Mouse (Mus musculus) hindbrain, embryonic 16.5 days (tissue): ENCODE results near the gene Speer4b. TPM values are rescaled to one million over a fixed set of nuclear protein-coding genes. Genes with fewer than 3 reads are reported as not detected.
A peak's percentile ranks its signal among the peaks of the same experiment; 100 is the strongest.
"Not testable (repeated sequence)": the region's sequence is repeated elsewhere in the genome, so short reads cannot be mapped to it uniquely, and the experiment has no call there.

Source experiments
- ATAC-seq: fragments of 200-750 bp; cut with Nextera tagmentation; 2 replicates; pipeline ENCODE4 v1.8.0; 2017; ENCODE audit warnings: moderate TSS enrichment, moderate library complexity
- H3K27ac ChIP-seq: fragments of 300-500 bp; sonication (generic); 2 replicates; pipeline ENCODE4 v1.5.1; 2014; ENCODE audit warnings: low read depth, mild to moderate bottlenecking, control low read depth, low read length, moderate library complexity
- H3K27me3 ChIP-seq: fragments of 300-500 bp; sonication (generic); replicated peaks from 2 replicates; pipeline ENCODE4 v1.6.1; 2014; ENCODE audit warnings: low read length; ENCODE audit not compliant: control insufficient read depth, insufficient read depth
- H3K36me3 ChIP-seq: fragments of 300-500 bp; sonication (generic); 2 replicates; pipeline ENCODE4 v1.6.1; 2014; ENCODE audit warnings: mild to moderate bottlenecking, low read length, moderate library complexity, mixed read lengths; ENCODE audit not compliant: control insufficient read depth, insufficient read depth
- H3K4me1 ChIP-seq: fragments of 300-500 bp; sonication (generic); 2 replicates; pipeline ENCODE4 v1.6.1; 2014; ENCODE audit warnings: low read depth, low read length; ENCODE audit not compliant: control insufficient read depth, insufficient read depth
- H3K4me2 ChIP-seq: fragments of 300-500 bp; sonication (generic); 2 replicates; pipeline ENCODE4 v1.6.1; 2014; ENCODE audit warnings: mild to moderate bottlenecking, low read length, control low read depth, moderate library complexity
- H3K4me3 ChIP-seq: fragments of 300-500 bp; sonication (generic); 2 replicates; pipeline ENCODE4 v1.5.1; 2014; ENCODE audit warnings: mild to moderate bottlenecking, low read length, control low read depth, moderate library complexity
- H3K9ac ChIP-seq: fragments of 300-500 bp; sonication (generic); 2 replicates; pipeline ENCODE4 v1.6.1; 2014; ENCODE audit warnings: low read depth, mild to moderate bottlenecking, control low read depth, low read length, moderate library complexity
- H3K9me3 ChIP-seq: fragments of 300-500 bp; sonication (generic); 2 replicates; pipeline ENCODE4 v1.6.1; 2014; ENCODE audit warnings: mild to moderate bottlenecking, low read length, moderate library complexity; ENCODE audit not compliant: control insufficient read depth
- WGBS: fragments of 180-500 bp; shearing (Covaris S2); extraction: QIAGEN DNeasy Blood & Tissue Kit; methylation state at CpG from one replicate; pipeline ENCODE4 v1.1.7; 2014; 5-methylcytosine and 5-hydroxymethylcytosine counted together
- polyA plus RNA-seq: library from polyadenylated mRNA; unstranded; fragments of >200 nt; fragmentation: Nextera tagmentation; extraction: Ambion mirVana; gene quantifications from 2 replicates; pipeline ENCODE4 v1.2.1, GENCODE M21; 2015

Speer4b gene
- polyA plus RNA-seq, result 0.61 and 1.0 TPM in 2 replicates

DNA sequence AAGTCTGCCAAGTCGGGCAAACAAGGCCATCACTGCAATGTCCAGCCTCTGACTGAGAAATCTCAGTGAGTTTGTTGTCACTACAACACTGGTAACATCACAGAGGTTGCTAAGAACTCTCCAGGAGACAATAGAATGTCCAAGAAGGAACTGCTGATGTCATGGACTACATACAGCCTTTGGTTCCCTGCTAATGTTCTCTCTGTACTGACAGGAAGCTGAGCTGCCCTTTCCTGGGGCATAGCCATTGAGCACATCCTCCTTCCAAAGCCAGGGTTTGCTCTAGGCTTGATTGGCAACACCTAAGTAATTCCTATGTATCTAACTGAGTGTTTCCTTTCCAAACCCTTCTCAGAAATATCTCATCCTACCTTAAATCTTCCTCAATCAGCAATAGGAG lies at the start of gene Speer4b:
TSS of gene Speer4b (minus strand) at position 101 of the 400 bp plus-strand sequence.
- H3K27ac ChIP-seq, ATAC-seq, H3K27me3 ChIP-seq, H3K4me3 ChIP-seq, H3K9me3 ChIP-seq, H3K9ac ChIP-seq, H3K4me1 ChIP-seq, H3K36me3 ChIP-seq, H3K4me2 ChIP-seq: not testable (repeated sequence)
- WGBS, result 67% methylated on average over 1 of the region's 1 CpGs

DNA sequence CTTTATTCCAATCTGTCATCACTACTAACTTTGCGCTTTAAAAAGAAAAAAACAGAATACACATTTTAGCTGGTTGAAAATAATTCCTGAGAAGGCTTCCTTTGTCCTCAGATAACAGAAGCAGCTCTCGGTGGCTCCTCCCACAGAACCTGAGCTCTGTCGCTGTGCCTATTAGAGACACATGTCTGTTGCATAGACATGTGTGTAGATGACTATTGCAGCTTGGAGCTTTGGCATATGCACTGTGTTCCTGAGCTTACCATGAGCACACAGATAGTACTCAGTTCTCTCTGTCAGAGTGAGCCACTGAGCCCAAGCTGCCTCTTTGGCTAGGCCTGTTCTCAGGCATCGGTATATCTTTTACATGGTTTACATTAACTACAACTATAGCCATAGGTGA lies 48.1 kb upstream of the Speer4b start:
- WGBS, result 83% methylated on average over 4 of the region's 4 CpGs
- no peak for ATAC-seq
- H3K27me3 ChIP-seq, result no peaks in the 10 kb centered on the region
- no peaks in the 10 kb centered on the region for H3K9me3 ChIP-seq
- no peak overlapping the region for H3K9ac ChIP-seq
- no peak overlapping the region for H3K4me3 ChIP-seq
- no peak overlapping the region for H3K27ac ChIP-seq
- no peak overlapping the region for H3K4me2 ChIP-seq
- H3K4me1 ChIP-seq, result no peaks in the 10 kb centered on the region
- H3K36me3 ChIP-seq, result no peaks in the 10 kb centered on the region

DNA sequence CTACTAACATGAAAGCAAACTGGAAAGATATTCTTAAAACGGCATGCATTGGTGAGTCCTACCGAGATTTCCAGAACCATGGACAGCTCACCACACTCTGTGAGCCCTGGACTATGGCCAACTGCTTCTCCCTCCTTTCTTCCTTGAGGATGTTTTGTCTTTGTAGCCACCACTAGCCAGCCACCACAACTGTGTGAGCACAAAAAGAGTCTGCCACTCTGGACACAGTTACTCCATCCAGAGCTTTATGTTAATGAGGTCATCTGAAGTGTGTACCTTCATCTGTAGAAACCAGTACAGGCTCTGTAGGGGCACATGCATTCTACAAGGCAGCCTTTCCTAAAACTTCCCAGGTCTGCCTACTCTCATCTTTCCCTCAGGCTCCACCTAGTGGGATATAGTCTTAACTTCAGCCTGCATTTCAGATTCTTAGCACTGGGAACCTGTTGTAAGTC lies 43.6 kb upstream of the Speer4b start:
- Histone ChIP-seq H3K36me3 (no peaks in the 10 kb centered on the region), H3K4me1 (no peaks in the 10 kb centered on the region), H3K27ac (no peak overlapping the region), H3K9me3 (no peaks in the 10 kb centered on the region), H3K9ac (no peak overlapping the region), H3K4me2 (no peak overlapping the region), H3K27me3 (no peaks in the 10 kb centered on the region), H3K4me3 (no peak overlapping the region)
- WGBS, result 14% methylated on average over 2 of the region's 2 CpGs
- ATAC-seq, result peak; percentile 79

DNA sequence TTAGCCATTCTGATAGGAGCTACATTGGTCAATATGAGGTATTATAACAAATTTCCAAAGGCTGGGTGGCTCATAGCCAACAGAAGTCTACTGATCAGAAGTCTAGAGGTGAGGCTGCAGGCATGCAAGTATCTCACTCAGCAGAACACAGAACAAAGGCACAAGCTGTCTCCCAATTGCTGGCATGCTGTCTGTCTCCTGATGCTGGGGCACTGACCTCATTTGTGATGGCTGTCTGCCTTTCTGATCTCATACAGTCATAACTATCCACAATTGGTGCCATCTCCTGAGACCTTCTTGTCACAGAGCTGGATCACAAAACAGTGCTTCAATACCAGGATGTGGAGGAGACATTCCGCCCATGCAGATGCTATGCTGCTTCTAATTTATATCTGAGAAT lies 25.7 kb upstream of the Speer4b start:
- 77% methylated on average over 1 of the region's 1 CpGs for WGBS
- Histone ChIP-seq H3K4me2 (no peak overlapping the region), H3K9me3 (no peaks in the 10 kb centered on the region)

DNA sequence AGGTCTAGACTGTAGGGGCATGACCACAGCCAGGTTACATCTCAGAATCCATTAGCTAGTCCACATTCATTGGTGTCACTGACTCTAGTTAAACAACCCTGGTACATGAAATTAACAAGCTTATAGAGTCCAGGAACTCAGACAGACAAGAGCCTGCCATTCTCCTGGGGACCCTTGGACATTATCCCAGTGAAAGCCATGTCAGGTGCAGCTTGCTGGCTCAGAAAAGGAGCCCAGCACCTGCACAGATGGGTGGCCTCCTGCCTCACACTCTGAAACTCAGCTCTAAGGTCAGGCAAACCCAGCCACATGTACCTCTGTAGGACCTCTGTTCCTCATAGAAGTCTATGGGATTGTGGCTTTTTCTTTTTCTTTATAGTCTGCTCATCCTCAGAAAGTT lies 17.5 kb upstream of the Speer4b start:
- H3K9me3 ChIP-seq, result no peaks in the 10 kb centered on the region
- H3K36me3 ChIP-seq, result no peaks in the 10 kb centered on the region
- no peaks in the 10 kb centered on the region for H3K4me1 ChIP-seq
- no peaks in the 10 kb centered on the region for H3K27me3 ChIP-seq
- ATAC-seq, result no peak
- H3K4me3 ChIP-seq, result no peak overlapping the region
- no peak overlapping the region for H3K4me2 ChIP-seq
- H3K9ac ChIP-seq, result no peak overlapping the region
- H3K27ac ChIP-seq, result no peak overlapping the region

More for the DNA sequence above, 25.7 kb upstream of the Speer4b start:
- H3K4me1 ChIP-seq, result no peaks in the 10 kb centered on the region
- H3K4me3 ChIP-seq, result no peak overlapping the region
- H3K27me3 ChIP-seq, result no peaks in the 10 kb centered on the region
- no peak overlapping the region for H3K9ac ChIP-seq
- no peak overlapping the region for H3K27ac ChIP-seq
- ATAC-seq, result no peak
- no peaks in the 10 kb centered on the region for H3K36me3 ChIP-seq

DNA sequence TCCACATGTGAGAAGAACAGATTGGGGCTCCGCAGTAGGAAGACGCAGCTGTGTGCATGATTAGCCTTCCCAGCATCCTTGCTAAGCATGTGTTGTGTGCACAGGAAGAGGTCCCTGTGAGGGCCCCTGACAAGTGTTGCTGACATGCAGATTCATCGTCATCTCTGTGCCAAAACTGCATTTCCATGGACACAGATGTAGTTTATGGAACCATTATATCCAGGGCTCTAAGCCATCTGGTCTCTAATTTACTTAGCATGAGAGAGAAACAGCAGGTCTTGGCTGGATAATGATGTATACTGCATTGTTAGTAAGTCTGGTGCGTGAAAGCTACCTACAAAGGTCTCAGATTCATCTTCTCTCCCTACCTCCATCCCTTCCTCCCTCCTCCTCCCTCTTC lies 10.3 kb downstream of the Speer4b start:
- Histone ChIP-seq H3K9ac (no peak overlapping the region), H3K9me3 (no peaks in the 10 kb centered on the region), H3K4me2 (no peak overlapping the region), H3K4me1 (no peaks in the 10 kb centered on the region; the same call in 1 of the 2 replicates), H3K36me3 (no peaks in the 10 kb centered on the region), H3K27ac (peak overlapping the region; percentile 6; the same call in 1 of the 2 replicates), H3K27me3 (no peaks in the 10 kb centered on the region), H3K4me3 (no peak overlapping the region)
- 59% methylated on average over 4 of the region's 4 CpGs for WGBS
- ATAC-seq, result peak; percentile 75

DNA sequence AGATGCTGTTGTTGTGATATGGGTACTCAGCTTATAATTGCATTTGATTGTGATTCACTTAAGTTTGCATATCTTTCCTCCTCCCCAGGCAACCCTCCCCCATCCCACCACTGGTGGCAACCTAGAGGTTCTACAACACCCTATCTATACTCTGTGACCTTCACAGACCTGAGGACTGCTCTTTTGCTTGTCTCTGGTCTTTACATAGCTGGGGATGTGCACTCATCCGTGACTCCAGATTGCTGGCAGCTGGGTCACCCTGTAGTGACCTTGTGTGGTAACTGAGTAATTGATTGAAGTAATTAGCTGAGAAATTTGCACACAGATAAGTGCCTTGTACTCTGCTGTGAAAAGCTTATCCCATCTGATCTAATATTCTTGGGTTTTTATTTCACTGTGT lies 15.1 kb downstream of the Speer4b start:
- 48% methylated on average over 1 of the region's 1 CpGs for WGBS
- H3K4me1 ChIP-seq, result no peaks in the 10 kb centered on the region; the same call in 1 of the 2 replicates
- H3K4me3 ChIP-seq, result no peak overlapping the region
- ATAC-seq, result peak; percentile 32; the same call in 1 of the 2 replicates
- H3K36me3 ChIP-seq, result no peaks in the 10 kb centered on the region
- no peak overlapping the region for H3K27ac ChIP-seq
- H3K9me3 ChIP-seq, result no peaks in the 10 kb centered on the region
- H3K27me3 ChIP-seq, result no peaks in the 10 kb centered on the region
- H3K9ac ChIP-seq, result no peak overlapping the region
- no peak overlapping the region for H3K4me2 ChIP-seq

DNA sequence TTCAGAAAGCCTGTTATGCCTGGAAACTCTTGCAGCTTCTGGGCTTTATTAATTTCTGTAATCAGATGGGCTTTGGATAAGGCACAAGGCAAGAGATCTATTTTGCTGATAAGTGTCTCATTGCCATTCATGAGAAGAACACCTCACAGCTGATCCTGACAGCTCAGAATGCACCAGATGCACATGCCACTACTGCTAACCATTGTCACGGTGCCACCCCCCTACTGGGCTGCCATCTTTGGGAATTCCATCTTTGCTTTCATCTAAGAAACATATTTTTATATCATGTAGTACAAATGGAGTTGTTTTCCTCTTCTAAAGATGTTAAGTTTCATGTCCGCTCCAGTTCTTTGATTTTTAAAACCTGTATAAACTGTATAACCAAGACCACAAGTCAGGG lies 19.5 kb downstream of the Speer4b start:
- H3K27me3 ChIP-seq, result no peaks in the 10 kb centered on the region
- ATAC-seq, result no peak
- no peaks in the 10 kb centered on the region for H3K9me3 ChIP-seq
- H3K4me2 ChIP-seq, result no peak overlapping the region
- no peak overlapping the region for H3K9ac ChIP-seq
- no peak overlapping the region for H3K27ac ChIP-seq
- H3K4me1 ChIP-seq, result no peaks in the 10 kb centered on the region; the same call in 1 of the 2 replicates
- H3K36me3 ChIP-seq, result no peaks in the 10 kb centered on the region
- 61% methylated on average over 2 of the region's 2 CpGs for WGBS
- no peak overlapping the region for H3K4me3 ChIP-seq

DNA sequence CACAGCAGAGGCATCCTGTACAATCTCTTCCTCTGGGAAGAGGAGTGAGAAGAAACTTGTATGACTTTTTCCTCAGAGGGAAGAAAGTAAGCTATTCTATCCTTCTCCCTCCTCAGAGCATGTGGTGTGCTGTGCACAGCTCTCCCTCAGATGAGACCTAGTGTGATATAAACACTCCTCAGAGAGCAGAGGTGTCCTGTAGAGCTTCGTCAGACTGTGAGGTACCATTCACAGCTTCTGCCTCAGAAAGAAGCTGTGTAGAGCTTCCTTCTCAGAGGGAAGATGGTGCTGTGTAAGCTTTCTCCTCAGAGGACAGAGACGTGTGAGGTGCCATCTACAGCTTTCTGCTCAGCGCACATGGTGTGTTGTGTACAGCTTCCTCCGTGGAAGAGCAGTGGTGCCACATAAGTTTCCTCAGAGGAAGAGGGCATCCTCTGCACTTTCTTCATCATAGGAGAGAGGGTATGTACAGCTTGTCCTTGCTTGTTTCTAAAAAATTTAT lies 26.2 kb downstream of the Speer4b start:
- no peak overlapping the region for H3K9ac ChIP-seq
- H3K4me3 ChIP-seq, result no peak overlapping the region
- 86% methylated on average over 4 of the region's 4 CpGs for WGBS
- H3K4me2 ChIP-seq, result no peak overlapping the region
- ATAC-seq, result no peak
- no peak overlapping the region for H3K27ac ChIP-seq
- 0 out of 2 replicates have a peak, but pooled peaks cover under 1% of the 10 kb centered on the region for H3K36me3 ChIP-seq
- no peaks in the 10 kb centered on the region for H3K9me3 ChIP-seq
- H3K4me1 ChIP-seq, result no peaks in the 10 kb centered on the region
- no peaks in the 10 kb centered on the region for H3K27me3 ChIP-seq

DNA sequence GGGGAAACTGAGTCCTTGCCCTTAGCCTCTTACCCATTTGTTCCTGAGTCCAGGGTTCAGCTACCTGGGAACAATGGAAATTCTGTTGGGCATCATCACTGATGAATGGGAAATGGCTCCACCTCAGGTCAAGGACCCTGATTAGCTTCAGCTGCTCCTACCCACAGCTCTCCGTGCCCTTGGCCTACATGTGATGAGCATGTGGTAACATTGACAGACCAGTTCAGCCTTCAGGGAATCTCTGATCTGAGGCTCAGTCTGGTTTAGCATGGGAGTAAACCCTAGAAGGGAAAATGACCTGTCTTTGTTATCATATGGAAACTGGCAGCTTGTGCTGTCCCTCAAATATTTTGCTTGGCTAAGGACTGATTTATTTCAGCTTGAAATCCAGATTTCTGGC lies 43.6 kb downstream of the Speer4b start:
- Histone ChIP-seq H3K4me3 (no peak overlapping the region), H3K9me3 (no peaks in the 10 kb centered on the region), H3K36me3 (no peaks in the 10 kb centered on the region), H3K4me1 (no peaks in the 10 kb centered on the region), H3K4me2 (no peak overlapping the region), H3K27me3 (no peaks in the 10 kb centered on the region), H3K27ac (no peak overlapping the region), H3K9ac (no peak overlapping the region)
- 66% methylated on average over 1 of the region's 1 CpGs for WGBS
- ATAC-seq, result no peak
